Mouse (Mus musculus): ENCODE measurements at regions not wholly inside any gene's neighbourhood (a gene's known extent, or its start where the extent isn't known, plus 50 kb on each side); places are given as distances from the start of the nearest gene placed in this dataset.
A peak's percentile ranks its signal among the peaks of the same experiment; 100 is the strongest.

DNA sequence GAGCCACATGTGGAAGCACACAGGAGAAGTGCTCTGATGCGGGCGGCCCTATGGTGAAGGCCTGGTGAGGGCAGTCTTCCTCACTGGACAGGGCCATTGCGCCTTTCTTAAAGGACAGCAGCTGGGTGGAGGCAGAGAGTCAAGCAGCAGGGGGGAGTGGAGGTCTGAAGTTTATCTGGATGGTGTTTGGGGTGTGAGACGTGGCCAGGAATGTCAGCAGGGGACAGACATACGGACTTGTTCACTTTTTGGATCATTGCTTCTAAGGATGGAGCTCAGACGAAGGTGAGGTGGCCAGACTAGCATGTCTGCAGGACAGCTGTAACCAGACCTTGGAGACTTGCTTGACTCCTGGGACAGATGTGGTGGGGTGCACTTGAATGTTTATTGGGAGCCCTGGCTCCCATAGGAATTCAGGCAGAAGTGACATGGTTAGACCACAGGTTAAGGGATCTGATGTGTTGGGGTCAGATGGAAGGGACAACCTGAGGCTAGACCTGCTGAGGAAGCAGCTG, 86.0 kb upstream of the Gm26897 start:
- H3K27ac ChIP-seq (ENCODE audit: low read depth, low read length), result no peak overlapping the region
- WGBS, result 85% methylated on average over 6 of the region's 6 CpGs
- no peaks in the 10 kb centered on the region for H3K36me3 ChIP-seq (ENCODE audit: control insufficient read depth, insufficient read depth, low read length)
- H3K4me2 ChIP-seq (replicated peaks; ENCODE audit: low read depth, low read length), result no peak overlapping the region
- H3K4me3 ChIP-seq (ENCODE audit: low read depth, low read length), result no peak overlapping the region
- H3K9ac ChIP-seq (ENCODE audit: low read depth, low read length), result no peak overlapping the region
- no peaks in the 10 kb centered on the region for H3K9me3 ChIP-seq (ENCODE audit: control insufficient read depth, low read length)
- ATAC-seq (ENCODE audit: low FRiP score), result no peak
- no peaks in the 10 kb centered on the region for H3K27me3 ChIP-seq (ENCODE audit: control insufficient read depth, insufficient read depth, low read length)
- H3K4me1 ChIP-seq (replicated peaks; ENCODE audit: control insufficient read depth, insufficient read depth, low read length), result peaks cover 20% of the 10 kb centered on the region
- no peak for DNase-seq (ENCODE audit: low spot score)

DNA sequence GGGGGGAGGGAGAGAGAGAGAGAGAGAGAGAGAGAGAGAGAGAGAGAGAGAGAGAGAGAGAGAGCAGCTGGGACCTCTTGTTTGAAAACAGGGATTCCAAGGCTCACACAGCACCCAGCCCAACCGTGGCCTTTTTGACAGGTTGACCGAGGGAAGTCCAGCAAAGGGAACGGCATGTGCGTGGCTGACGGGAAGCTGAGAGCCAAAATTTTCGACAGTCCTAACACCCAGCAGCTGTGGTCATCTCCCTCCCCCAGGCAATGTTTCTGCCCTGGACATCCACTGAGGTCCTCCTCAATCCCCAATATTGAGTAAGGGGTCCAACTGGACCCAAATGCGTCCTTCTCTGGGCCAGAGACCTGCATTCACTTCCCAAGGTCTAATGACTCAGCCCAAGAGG, 85.2 kb upstream of the Gm26897 start:
- no peak; the same call in 1 of the 2 replicates for ATAC-seq (ENCODE audit: low FRiP score)
- Histone ChIP-seq H3K4me3 (ENCODE audit: low read depth, low read length) (no peak overlapping the region), H3K36me3 (ENCODE audit: control insufficient read depth, insufficient read depth, low read length) (no peaks in the 10 kb centered on the region), H3K4me2 (replicated peaks; ENCODE audit: low read depth, low read length) (0 out of 2 replicates have a peak overlapping the region, but pooled peaks have one; percentile 7), H3K9ac (ENCODE audit: low read depth, low read length) (no peak overlapping the region), H3K27ac (ENCODE audit: low read depth, low read length) (no peak overlapping the region), H3K27me3 (ENCODE audit: control insufficient read depth, insufficient read depth, low read length) (no peaks in the 10 kb centered on the region), H3K9me3 (ENCODE audit: control insufficient read depth, low read length) (no peaks in the 10 kb centered on the region), H3K4me1 (replicated peaks; ENCODE audit: control insufficient read depth, insufficient read depth, low read length) (peaks cover 20% of the 10 kb centered on the region)
- DNase-seq (ENCODE audit: low spot score), result no peak
- WGBS, result 27% methylated on average over 7 of the region's 7 CpGs

DNA sequence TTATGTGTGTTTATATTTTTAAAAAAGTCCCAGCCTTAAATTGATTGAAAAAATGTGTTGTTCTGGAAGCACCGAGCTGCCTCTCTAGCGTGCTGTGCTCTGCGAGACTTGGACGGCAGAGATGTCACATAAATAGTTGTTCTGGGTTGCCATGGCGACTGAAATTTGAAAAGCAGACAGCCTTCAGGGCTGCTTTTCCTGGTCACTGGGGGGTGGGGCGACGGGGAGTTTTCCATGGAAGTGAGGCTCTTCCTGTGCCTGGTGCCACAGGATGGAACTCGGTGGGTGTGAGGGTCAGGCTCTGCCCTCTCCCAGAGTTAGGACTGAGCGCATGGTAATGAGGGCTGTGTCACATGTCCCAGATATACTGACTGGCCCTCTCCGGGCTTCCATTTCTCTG, 84.7 kb upstream of the Gm26897 start:
- Histone ChIP-seq H3K27ac (ENCODE audit: low read depth, low read length) (peak overlapping the region; percentile 13; the same call in 1 of the 2 replicates), H3K4me3 (ENCODE audit: low read depth, low read length) (no peak overlapping the region), H3K9ac (ENCODE audit: low read depth, low read length) (no peak overlapping the region), H3K9me3 (ENCODE audit: control insufficient read depth, low read length) (no peaks in the 10 kb centered on the region), H3K4me2 (replicated peaks; ENCODE audit: low read depth, low read length) (no peak overlapping the region), H3K36me3 (ENCODE audit: control insufficient read depth, insufficient read depth, low read length) (no peaks in the 10 kb centered on the region), H3K27me3 (ENCODE audit: control insufficient read depth, insufficient read depth, low read length) (no peaks in the 10 kb centered on the region), H3K4me1 (replicated peaks; ENCODE audit: control insufficient read depth, insufficient read depth, low read length) (peaks cover 20% of the 10 kb centered on the region)
- peak; percentile 84 for ATAC-seq (ENCODE audit: low FRiP score)
- 8% methylated on average over 10 of the region's 10 CpGs for WGBS
- DNase-seq (ENCODE audit: low spot score), result peak; percentile 88

DNA sequence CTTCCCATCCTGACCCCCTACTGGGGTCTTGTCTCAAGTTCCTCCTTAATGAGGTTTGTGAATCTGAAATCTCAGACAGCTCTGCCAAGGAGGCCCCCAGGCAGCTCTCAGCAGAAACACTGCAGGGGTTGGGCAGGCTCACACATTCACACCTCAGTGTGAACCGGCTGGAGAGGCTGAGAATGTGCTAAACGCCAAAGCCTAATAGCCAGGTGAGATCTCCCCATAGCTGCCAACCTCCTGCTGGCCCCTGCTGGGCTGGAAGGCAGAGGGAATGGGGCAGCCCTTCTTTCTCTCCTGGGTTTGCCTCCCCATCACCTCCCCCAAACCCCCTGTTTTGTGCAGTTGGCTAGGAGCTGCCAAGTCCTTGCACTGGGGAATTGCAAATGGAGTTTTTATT, 81.3 kb upstream of the Gm26897 start:
- H3K4me2 ChIP-seq (replicated peaks; ENCODE audit: low read depth, low read length), result no peak overlapping the region
- no peak for DNase-seq (ENCODE audit: low spot score)
- H3K4me1 ChIP-seq (replicated peaks; ENCODE audit: control insufficient read depth, insufficient read depth, low read length), result peaks cover 20% of the 10 kb centered on the region
- H3K27me3 ChIP-seq (ENCODE audit: control insufficient read depth, insufficient read depth, low read length), result no peaks in the 10 kb centered on the region
- H3K4me3 ChIP-seq (ENCODE audit: low read depth, low read length), result no peak overlapping the region
- no peak overlapping the region for H3K27ac ChIP-seq (ENCODE audit: low read depth, low read length)
- 26% methylated on average over 2 of the region's 2 CpGs for WGBS
- H3K9me3 ChIP-seq (ENCODE audit: control insufficient read depth, low read length), result no peaks in the 10 kb centered on the region
- no peak overlapping the region for H3K9ac ChIP-seq (ENCODE audit: low read depth, low read length)
- no peak for ATAC-seq (ENCODE audit: low FRiP score)
- no peaks in the 10 kb centered on the region for H3K36me3 ChIP-seq (ENCODE audit: control insufficient read depth, insufficient read depth, low read length)

DNA sequence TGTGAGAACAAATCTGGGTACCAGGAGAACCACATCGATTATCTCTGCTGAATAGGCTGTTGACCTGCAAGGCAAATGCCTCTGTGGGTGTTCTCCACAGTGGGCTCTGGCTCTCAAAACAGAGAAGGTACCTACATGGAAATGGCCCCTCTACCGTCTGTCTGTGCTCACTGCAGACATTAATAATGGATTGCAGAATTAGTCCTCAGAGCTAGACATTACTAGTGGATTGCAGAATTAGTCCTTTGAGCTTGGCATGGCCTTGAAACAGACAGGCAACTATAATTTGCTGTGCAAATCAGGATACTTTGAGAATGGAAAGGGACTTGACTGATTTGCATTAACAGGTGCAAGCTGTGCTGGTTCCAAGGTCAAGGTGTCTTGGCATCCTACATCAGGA, 77.3 kb upstream of the Gm26897 start:
- WGBS, result 68% methylated on average over 2 of the region's 2 CpGs
- peaks cover 16% of the 10 kb centered on the region for H3K4me1 ChIP-seq (replicated peaks; ENCODE audit: control insufficient read depth, insufficient read depth, low read length)
- no peak for DNase-seq (ENCODE audit: low spot score)
- H3K36me3 ChIP-seq (ENCODE audit: control insufficient read depth, insufficient read depth, low read length), result no peaks in the 10 kb centered on the region
- no peak for ATAC-seq (ENCODE audit: low FRiP score)
- no peak overlapping the region for H3K9ac ChIP-seq (ENCODE audit: low read depth, low read length)
- no peaks in the 10 kb centered on the region for H3K27me3 ChIP-seq (ENCODE audit: control insufficient read depth, insufficient read depth, low read length)
- H3K4me2 ChIP-seq (replicated peaks; ENCODE audit: low read depth, low read length), result no peak overlapping the region
- no peak overlapping the region for H3K4me3 ChIP-seq (ENCODE audit: low read depth, low read length)
- H3K27ac ChIP-seq (ENCODE audit: low read depth, low read length), result no peak overlapping the region
- no peaks in the 10 kb centered on the region for H3K9me3 ChIP-seq (ENCODE audit: control insufficient read depth, low read length)

DNA sequence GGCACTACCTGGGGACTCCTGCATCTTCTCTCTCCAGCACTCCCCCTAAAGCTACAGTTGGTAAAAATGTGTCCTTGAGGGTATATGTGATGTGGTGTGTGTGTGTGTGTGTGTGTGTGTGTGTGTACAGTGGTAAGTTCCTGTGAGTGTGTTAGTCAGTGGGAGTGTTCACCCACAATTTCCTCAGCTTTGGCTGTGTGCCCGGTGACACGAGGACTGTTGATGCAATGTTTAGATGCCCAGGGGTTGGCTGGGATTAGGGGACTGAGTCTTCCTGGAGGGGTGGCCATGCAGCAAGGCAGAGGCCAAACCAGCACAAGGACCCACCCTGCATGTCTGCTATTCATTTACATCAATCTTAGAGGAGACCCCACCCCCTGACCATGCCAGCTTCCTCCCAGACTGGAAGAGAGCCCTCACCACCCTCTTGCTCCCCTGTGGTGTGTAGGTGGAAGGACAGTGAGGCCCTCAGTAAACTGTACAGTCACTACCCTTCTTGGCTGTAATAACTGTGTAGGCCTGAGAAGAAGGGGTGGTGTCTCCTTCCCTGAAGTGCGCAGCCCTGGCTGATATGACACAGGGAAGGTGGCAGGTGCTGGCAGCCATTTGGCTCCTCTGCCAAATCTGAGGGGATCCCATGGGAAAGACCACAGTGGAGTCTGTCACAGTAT, 75.8 kb upstream of the Gm26897 start:
- H3K9ac ChIP-seq (ENCODE audit: low read depth, low read length), result no peak overlapping the region
- H3K27ac ChIP-seq (ENCODE audit: low read depth, low read length), result no peak overlapping the region
- 94% methylated on average over 3 of the region's 3 CpGs for WGBS
- H3K4me1 ChIP-seq (replicated peaks; ENCODE audit: control insufficient read depth, insufficient read depth, low read length), result peaks cover 18% of the 10 kb centered on the region
- ATAC-seq (ENCODE audit: low FRiP score) (no peak), DNase-seq (ENCODE audit: low spot score) (no peak)
- no peaks in the 10 kb centered on the region for H3K9me3 ChIP-seq (ENCODE audit: control insufficient read depth, low read length)
- no peak overlapping the region for H3K4me2 ChIP-seq (replicated peaks; ENCODE audit: low read depth, low read length)
- H3K36me3 ChIP-seq (ENCODE audit: control insufficient read depth, insufficient read depth, low read length), result no peaks in the 10 kb centered on the region
- H3K27me3 ChIP-seq (ENCODE audit: control insufficient read depth, insufficient read depth, low read length), result no peaks in the 10 kb centered on the region
- H3K4me3 ChIP-seq (ENCODE audit: low read depth, low read length), result no peak overlapping the region

DNA sequence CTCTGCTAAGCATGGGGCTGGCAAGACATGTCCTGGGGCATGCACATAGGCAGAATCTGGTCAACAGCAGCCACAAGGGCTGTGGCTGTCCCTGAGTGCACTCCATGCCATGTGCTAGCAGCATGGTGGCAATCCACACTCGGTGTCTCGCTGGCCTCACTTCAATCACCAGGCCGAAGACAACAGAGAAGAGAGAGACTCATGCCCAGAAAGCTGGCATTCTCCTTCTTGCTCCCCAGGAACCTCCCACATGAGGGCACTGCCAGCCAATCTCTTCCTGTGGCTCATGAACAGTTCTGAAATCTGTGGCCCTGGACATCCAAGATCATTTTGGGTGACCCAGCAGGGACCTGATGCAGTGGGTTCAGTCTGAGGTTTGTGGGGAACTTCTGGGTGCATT, 74.5 kb upstream of the Gm26897 start:
- no peaks in the 10 kb centered on the region for H3K27me3 ChIP-seq (ENCODE audit: control insufficient read depth, insufficient read depth, low read length)
- DNase-seq (ENCODE audit: low spot score) (no peak), ATAC-seq (ENCODE audit: low FRiP score) (no peak)
- 93% methylated on average over 3 of the region's 3 CpGs for WGBS
- no peak overlapping the region for H3K4me3 ChIP-seq (ENCODE audit: low read depth, low read length)
- no peak overlapping the region for H3K9ac ChIP-seq (ENCODE audit: low read depth, low read length)
- no peak overlapping the region for H3K4me2 ChIP-seq (replicated peaks; ENCODE audit: low read depth, low read length)
- H3K27ac ChIP-seq (ENCODE audit: low read depth, low read length), result no peak overlapping the region
- no peaks in the 10 kb centered on the region for H3K36me3 ChIP-seq (ENCODE audit: control insufficient read depth, insufficient read depth, low read length)
- no peaks in the 10 kb centered on the region for H3K9me3 ChIP-seq (ENCODE audit: control insufficient read depth, low read length)
- peaks cover 20% of the 10 kb centered on the region for H3K4me1 ChIP-seq (replicated peaks; ENCODE audit: control insufficient read depth, insufficient read depth, low read length)

DNA sequence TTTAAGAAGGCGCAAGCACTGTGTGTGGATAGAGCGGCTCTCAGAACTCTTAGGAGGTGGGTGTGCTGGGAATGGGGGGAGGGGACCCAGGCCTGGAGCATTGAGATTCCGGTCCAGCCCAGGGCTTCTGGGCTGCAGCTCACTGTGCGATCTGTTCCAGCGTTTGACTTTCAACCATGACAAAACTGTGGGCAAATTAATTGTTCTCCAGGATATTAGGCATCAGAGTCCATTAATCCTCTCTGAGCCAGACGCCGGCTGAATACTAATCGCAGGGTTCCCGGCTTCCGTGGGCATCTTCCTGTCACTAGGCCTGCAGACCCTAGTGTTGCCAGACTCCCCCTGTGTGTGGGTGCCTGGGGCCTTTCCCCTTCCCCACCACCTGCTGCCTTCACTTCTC, 73.3 kb upstream of the Gm26897 start:
- 43% methylated on average over 10 of the region's 10 CpGs for WGBS
- Histone ChIP-seq H3K4me3 (ENCODE audit: low read depth, low read length) (no peak overlapping the region), H3K36me3 (ENCODE audit: control insufficient read depth, insufficient read depth, low read length) (no peaks in the 10 kb centered on the region), H3K9me3 (ENCODE audit: control insufficient read depth, low read length) (no peaks in the 10 kb centered on the region), H3K9ac (ENCODE audit: low read depth, low read length) (no peak overlapping the region), H3K4me1 (replicated peaks; ENCODE audit: control insufficient read depth, insufficient read depth, low read length) (peaks cover 20% of the 10 kb centered on the region), H3K4me2 (replicated peaks; ENCODE audit: low read depth, low read length) (0 out of 2 replicates have a peak overlapping the region, but pooled peaks have one; percentile 2), H3K27me3 (ENCODE audit: control insufficient read depth, insufficient read depth, low read length) (no peaks in the 10 kb centered on the region), H3K27ac (ENCODE audit: low read depth, low read length) (peak overlapping the region; percentile 78)
- ATAC-seq (ENCODE audit: low FRiP score), result peak; percentile 91
- peak; percentile 84 for DNase-seq (ENCODE audit: low spot score)

DNA sequence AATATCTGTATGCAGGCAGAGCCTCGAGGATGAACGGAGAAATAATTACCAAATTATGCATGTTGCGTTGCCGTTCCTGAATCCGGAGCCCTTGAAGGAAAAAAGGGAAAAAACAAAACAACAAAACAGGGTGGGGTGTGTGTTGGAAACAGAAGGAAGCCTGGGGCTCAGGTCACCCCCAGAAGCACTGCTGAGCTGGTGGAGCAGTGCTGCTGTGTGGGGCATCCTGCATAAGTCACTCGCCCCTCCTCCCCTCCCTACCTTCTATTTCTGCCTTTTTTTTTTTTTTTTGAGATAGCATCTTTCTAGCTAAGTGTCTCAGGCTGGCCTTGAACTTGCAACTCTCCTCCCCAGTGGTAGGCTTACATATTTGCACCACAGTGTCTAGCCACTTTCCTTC, 72.8 kb upstream of the Gm26897 start:
- H3K27ac ChIP-seq (ENCODE audit: low read depth, low read length), result peak overlapping the region; percentile 78
- H3K4me2 ChIP-seq (replicated peaks; ENCODE audit: low read depth, low read length), result no peak overlapping the region

More for the DNA sequence above, 72.8 kb upstream of the Gm26897 start:
- Histone ChIP-seq H3K9me3 (ENCODE audit: control insufficient read depth, low read length) (no peaks in the 10 kb centered on the region), H3K9ac (ENCODE audit: low read depth, low read length) (no peak overlapping the region), H3K4me1 (replicated peaks; ENCODE audit: control insufficient read depth, insufficient read depth, low read length) (peaks cover 20% of the 10 kb centered on the region), H3K36me3 (ENCODE audit: control insufficient read depth, insufficient read depth, low read length) (no peaks in the 10 kb centered on the region), H3K4me3 (ENCODE audit: low read depth, low read length) (no peak overlapping the region), H3K27me3 (ENCODE audit: control insufficient read depth, insufficient read depth, low read length) (no peaks in the 10 kb centered on the region)
- WGBS, result 45% methylated on average over 6 of the region's 6 CpGs
- peak; percentile 28; the same call in 1 of the 2 replicates for ATAC-seq (ENCODE audit: low FRiP score)
- no peak for DNase-seq (ENCODE audit: low spot score)
